Mouse (Mus musculus): Measurements from ENCODE around the gene 4931406C07Rik. TPM values are rescaled to one million over a fixed set of nuclear protein-coding genes. Genes with fewer than 3 reads are reported as not detected.
"Not testable (repeated sequence)": the region's sequence is repeated elsewhere in the genome, so short reads cannot be mapped to it uniquely, and the experiment has no call there.

4931406C07Rik gene
- polyA plus RNA-seq (2012; rRNA removed) = 28.9 and 30.6 TPM in 2 replicates

DNA sequence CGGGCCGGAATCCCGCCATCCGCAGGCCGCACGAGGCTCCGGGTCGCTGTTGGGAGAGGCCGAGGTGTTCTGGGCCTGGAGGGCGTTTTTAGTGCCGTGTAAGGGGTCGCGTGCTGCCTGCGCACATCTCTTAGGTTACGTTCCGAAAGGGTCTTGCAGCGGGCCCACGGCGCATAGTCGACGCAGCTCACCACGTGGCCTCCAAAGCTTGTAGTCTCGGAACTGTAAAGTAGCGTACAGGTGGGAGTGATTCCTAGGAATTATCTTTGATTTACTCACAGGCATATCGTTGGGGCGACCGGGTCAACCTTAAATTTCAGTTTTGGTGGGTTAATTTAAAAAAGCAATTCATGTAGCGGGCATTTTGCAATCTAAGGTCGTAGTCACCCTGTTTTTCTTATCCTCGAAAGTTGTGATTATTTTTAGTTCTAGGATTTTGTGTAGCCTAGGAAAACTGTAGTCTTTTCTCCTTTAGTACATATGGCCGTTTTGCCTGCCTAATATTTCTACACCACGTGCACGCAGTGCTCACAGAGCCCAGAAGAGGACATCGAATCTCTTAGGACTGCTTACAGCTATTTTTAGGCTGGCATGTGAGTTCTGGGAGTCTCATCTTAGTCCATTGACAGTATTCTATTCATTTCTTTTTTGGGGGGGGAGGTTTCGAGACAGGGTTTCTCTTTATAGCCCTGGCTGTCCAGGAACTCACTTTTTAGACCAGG is at the start of gene 4931406C07Rik:
TSS of gene 4931406C07Rik (minus strand) at position 51 of the 722 bp plus-strand sequence.
- Histone ChIP-seq H3K4me3 (ENCODE audit: insufficient read depth, low read length) (peak within 1 kb of the TSS; percentile 82), H3K4me1 (ENCODE audit: control insufficient read depth, insufficient read depth, low read length) (peaks cover 3% of the 10 kb centered on the region; the same call in 1 of the 2 replicates), H3K27ac (ENCODE audit: insufficient read depth, low read length) (peak within 1 kb of the TSS; percentile 84)
- TF ChIP-seq POLR2A (IDR thresholded peaks at IDR 0.05; ENCODE audit: extremely low read depth, insufficient read depth, low read length) (no peak), CTCF (IDR thresholded peaks at IDR 0.05; ENCODE audit: extremely low read depth, insufficient read depth, low read length) (no peak)

GRCm38 (mm10) chr9:15349925-15350324 is 43.7 kb upstream of the 4931406C07Rik start:
- no peaks in the 10 kb centered on the region for H3K4me1 ChIP-seq (ENCODE audit: control insufficient read depth, insufficient read depth, low read length)
- no peak for TF ChIP-seq POLR2A (IDR thresholded peaks at IDR 0.05; ENCODE audit: extremely low read depth, insufficient read depth, low read length)
- TF ChIP-seq CTCF (IDR thresholded peaks at IDR 0.05; ENCODE audit: extremely low read depth, insufficient read depth, low read length) = no peak
- H3K27ac ChIP-seq (ENCODE audit: insufficient read depth, low read length) = no peak overlapping the region
- no peak overlapping the region for H3K4me3 ChIP-seq (ENCODE audit: insufficient read depth, low read length)

DNA sequence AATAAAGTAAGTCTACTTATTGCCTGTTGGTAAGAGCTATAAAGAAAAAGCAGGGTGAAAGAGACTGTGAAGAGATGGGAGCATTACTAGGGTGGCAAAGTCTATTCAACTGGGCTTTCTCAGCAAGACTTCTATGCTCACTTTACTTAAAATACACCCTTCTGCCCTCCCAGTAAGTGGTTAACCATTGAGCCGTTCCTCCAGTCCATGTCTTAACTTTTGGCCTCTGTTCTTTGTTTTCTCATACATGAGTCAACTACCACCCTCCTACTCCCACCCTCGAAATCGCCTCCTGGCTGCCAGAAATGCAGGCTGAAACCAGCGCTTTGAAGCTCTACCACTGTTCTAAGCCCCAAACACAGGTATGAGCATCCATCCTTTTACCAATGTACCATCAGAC is 31.5 kb upstream of the 4931406C07Rik start:
- TF ChIP-seq CTCF (IDR thresholded peaks at IDR 0.05; ENCODE audit: extremely low read depth, insufficient read depth, low read length) = no peak
- no peak for TF ChIP-seq POLR2A (IDR thresholded peaks at IDR 0.05; ENCODE audit: extremely low read depth, insufficient read depth, low read length)
- Histone ChIP-seq H3K4me1 (ENCODE audit: control insufficient read depth, insufficient read depth, low read length) (no peaks in the 10 kb centered on the region), H3K4me3 (ENCODE audit: insufficient read depth, low read length) (no peak overlapping the region), H3K27ac (ENCODE audit: insufficient read depth, low read length) (no peak overlapping the region)

DNA sequence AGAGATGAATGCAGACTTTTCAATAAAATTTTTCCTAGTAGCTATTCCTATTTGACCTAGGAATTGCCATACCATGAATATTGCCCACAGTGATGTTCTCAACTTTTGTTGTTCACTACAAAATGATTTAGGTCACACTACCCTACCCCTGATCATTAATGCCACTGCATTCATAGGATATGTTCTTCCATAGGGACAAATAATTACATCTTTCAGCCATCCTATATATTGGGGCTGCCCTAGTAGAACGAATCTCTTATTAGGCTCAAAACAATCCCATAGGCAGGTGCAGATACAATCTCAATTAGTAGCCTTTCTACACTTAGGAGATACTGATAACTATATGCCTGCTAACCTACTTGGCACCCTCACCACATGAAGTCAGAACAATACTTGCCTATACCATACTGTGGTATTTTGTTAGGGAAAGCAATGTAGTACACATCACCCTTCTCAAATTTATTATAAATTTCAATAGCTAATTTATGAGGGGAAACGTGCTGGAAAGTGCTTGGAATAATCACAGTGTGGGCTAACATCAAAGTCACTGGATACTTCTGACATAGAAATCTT is 12.0 kb upstream of the 4931406C07Rik start:
- Histone ChIP-seq H3K4me1 (ENCODE audit: control insufficient read depth, insufficient read depth, low read length) (no peaks in the 10 kb centered on the region), H3K27ac (ENCODE audit: insufficient read depth, low read length) (no peak overlapping the region), H3K4me3 (ENCODE audit: insufficient read depth, low read length) (no peak overlapping the region)
- no peak for TF ChIP-seq CTCF (IDR thresholded peaks at IDR 0.05; ENCODE audit: extremely low read depth, insufficient read depth, low read length)
- TF ChIP-seq POLR2A (IDR thresholded peaks at IDR 0.05; ENCODE audit: extremely low read depth, insufficient read depth, low read length) = no peak

DNA sequence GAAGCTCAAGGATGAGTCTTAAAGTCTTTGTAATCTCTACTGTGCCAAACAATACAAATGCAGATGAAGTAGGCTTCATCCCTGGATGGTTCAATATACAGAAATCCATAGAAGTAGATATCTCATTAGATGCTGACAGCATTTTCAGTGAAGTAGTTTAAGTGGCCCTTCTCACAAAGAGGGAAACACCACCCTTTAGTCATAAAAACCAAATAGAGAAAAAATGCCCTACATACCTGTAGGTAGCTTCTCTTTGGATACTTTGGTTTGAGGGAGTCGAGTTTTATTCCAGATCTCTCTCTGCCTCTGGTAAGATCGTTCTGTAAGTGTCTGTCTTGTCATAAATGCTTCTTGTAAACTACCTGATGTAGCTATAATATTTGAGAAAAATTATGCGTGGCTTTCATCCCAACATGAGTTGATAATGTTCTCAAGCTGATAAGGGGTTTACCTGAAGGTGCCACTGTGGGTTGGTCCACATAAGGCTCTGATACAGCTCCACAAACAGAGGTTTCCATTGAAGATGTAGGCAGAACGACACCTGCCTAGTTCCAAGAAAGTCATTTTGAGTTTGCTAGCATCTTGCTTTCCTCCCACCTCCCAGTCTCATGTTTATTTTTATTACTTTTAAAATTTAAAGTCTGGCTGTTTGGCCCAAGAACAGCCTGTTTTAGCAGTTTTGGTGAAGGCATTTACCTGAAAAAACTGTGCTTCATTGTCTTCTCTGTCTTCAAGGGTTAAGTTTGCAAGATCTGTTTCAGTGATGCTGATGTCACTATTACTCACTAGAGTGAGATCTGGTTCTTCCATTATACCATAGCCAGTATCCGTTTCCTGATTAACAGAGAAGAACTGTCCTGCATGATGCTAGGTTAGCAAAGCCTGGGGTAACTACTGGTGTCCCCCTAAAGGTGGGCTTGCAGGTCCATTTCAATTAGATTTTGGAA is 11.2 kb upstream of the 4931406C07Rik start:
- H3K4me1 ChIP-seq (ENCODE audit: control insufficient read depth, insufficient read depth, low read length) = no peaks in the 10 kb centered on the region
- TF ChIP-seq POLR2A (IDR thresholded peaks at IDR 0.05; ENCODE audit: extremely low read depth, insufficient read depth, low read length) = no peak
- no peak for TF ChIP-seq CTCF (IDR thresholded peaks at IDR 0.05; ENCODE audit: extremely low read depth, insufficient read depth, low read length)
- H3K27ac ChIP-seq (ENCODE audit: insufficient read depth, low read length) = no peak overlapping the region
- H3K4me3 ChIP-seq (ENCODE audit: insufficient read depth, low read length) = no peak overlapping the region

DNA sequence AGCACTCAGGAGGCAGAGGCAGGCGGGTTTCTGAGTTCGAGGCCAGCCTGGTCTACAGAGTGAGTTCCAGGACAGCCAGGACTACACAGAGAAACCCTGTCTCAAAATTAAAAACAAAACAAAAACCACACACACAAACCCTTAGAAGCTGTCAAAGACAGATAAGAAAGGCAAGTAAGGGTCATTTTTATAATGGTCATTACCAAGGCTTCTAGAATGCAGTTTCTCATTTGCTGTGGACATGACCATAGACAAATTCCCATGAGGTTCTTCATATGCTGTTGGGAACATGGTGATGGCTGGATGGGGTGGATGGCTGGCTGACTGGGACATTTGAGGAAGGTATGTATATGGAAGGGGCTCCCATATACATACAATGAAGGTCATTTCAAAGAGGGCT is 10.0 kb upstream of the 4931406C07Rik start:
- not testable (repeated sequence) for H3K27ac ChIP-seq (ENCODE audit: insufficient read depth, low read length); H3K4me3 ChIP-seq (ENCODE audit: insufficient read depth, low read length); H3K4me1 ChIP-seq (ENCODE audit: control insufficient read depth, insufficient read depth, low read length)

GRCm38 (mm10) chr9:15314619-15315018 is 8.4 kb upstream of the 4931406C07Rik start:
- Histone ChIP-seq H3K4me3 (ENCODE audit: insufficient read depth, low read length) (no peak overlapping the region), H3K27ac (ENCODE audit: insufficient read depth, low read length) (no peak overlapping the region), H3K4me1 (ENCODE audit: control insufficient read depth, insufficient read depth, low read length) (no peaks in the 10 kb centered on the region)
- TF ChIP-seq POLR2A (IDR thresholded peaks at IDR 0.05; ENCODE audit: extremely low read depth, insufficient read depth, low read length) = no peak
- TF ChIP-seq CTCF (IDR thresholded peaks at IDR 0.05; ENCODE audit: extremely low read depth, insufficient read depth, low read length) = no peak

- Histone ChIP-seq H3K4me3 (ENCODE audit: insufficient read depth, low read length) (no peak overlapping the region), H3K27ac (ENCODE audit: insufficient read depth, low read length) (no peak overlapping the region), H3K4me1 (ENCODE audit: control insufficient read depth, insufficient read depth, low read length) (no peaks in the 10 kb centered on the region)
- no peak for TF ChIP-seq CTCF (IDR thresholded peaks at IDR 0.05; ENCODE audit: extremely low read depth, insufficient read depth, low read length)
- TF ChIP-seq POLR2A (IDR thresholded peaks at IDR 0.05; ENCODE audit: extremely low read depth, insufficient read depth, low read length) = no peak
These were observed 7.4 kb upstream of the 4931406C07Rik start for GRCm38 (mm10) chr9:15313633-15314032.

DNA sequence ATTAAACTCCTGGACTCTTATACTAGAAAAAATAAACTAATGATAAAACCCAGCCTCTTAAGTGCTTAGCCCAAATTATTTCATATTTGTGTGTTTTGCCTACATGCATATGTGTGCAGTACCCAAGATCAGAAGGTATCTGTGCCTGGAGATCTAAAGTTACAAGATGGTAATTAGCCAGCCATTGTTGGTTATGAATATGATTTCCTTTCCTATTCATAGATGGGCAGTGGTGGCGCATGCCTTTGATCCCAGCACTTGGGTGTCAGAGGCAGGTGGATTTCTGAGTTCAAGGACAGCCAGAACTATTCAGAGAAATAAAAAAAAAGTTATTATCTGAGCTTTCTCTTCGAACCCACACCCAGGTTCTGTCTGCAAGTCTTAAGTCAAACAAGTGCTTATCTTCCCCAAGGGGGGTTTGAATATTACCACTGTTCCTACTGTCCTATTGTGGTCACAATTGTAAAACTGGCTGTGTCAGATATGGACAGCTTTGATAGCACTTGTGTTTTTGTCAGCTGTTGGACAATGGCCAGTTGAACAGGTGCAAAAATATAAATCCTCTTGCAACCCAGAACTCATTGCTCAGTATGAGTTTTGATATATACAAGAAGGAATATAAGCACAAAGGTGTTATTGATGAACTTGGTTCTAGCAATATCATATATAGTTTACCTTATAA is 5.9 kb upstream of the 4931406C07Rik start:
- Histone ChIP-seq H3K4me3 (ENCODE audit: insufficient read depth, low read length) (no peak overlapping the region), H3K27ac (ENCODE audit: insufficient read depth, low read length) (no peak overlapping the region), H3K4me1 (ENCODE audit: control insufficient read depth, insufficient read depth, low read length) (peaks cover 2% of the 10 kb centered on the region; the same call in 1 of the 2 replicates)
- TF ChIP-seq CTCF (IDR thresholded peaks at IDR 0.05; ENCODE audit: extremely low read depth, insufficient read depth, low read length) (no peak), POLR2A (IDR thresholded peaks at IDR 0.05; ENCODE audit: extremely low read depth, insufficient read depth, low read length) (no peak)

All from cortical plate, adult 2 months (tissue).